Mouse (Mus musculus) thymus, adult 18-20 months (tissue): ENCODE results near the gene Pth2.
A peak's percentile ranks its signal among the peaks of the same experiment; 100 is the strongest.
"Not testable (repeated sequence)": the region's sequence is repeated elsewhere in the genome, so short reads cannot be mapped to it uniquely, and the experiment has no call there.

ENCODE experiments used
- DNase-seq, 2 experiments: peaks; one replicate each; pipeline ENCODE4 v3.0.0; 2022; ENCODE audit warnings: mixed read lengths in 2 of 2

Gene Pth2

GRCm38 (mm10) chr7:45180896-45181477 lies at the start of gene Pth2:
Gene Pth2, plus strand, starts transcription at chr7:45180995.
- DNase-seq = no peak

- DNase-seq = no peak
Observed at GRCm38 (mm10) chr7:45131850-45132249, 48.9 kb upstream of the Pth2 start.

GRCm38 (mm10) chr7:45133446-45134159 lies 47.2 kb upstream of the Pth2 start:
- DNase-seq = no peak

GRCm38 (mm10) chr7:45134544-45135026 lies 46.2 kb upstream of the Pth2 start:
- peak in 1 of 2 experiments; percentile 49 for DNase-seq

GRCm38 (mm10) chr7:45135370-45135769 lies 45.4 kb upstream of the Pth2 start:
- no peak for DNase-seq

GRCm38 (mm10) chr7:45135993-45136567 lies 44.7 kb upstream of the Pth2 start, which contains the start of the genes Gm45713 and Flt3l:
Gene Gm45713, minus strand, starts transcription at chr7:45136231.
Gene Flt3l, minus strand, starts transcription at chr7:45136432.
- peak; percentile 82 to 91 for DNase-seq

- no peak for DNase-seq
Observed at GRCm38 (mm10) chr7:45137171-45138006, 43.4 kb upstream of the Pth2 start.

- DNase-seq = no peak
Observed at GRCm38 (mm10) chr7:45138403-45138802, 42.4 kb upstream of the Pth2 start.

- DNase-seq = no peak
Observed at GRCm38 (mm10) chr7:45139904-45140723, 40.7 kb upstream of the Pth2 start.

GRCm38 (mm10) chr7:45141319-45141718 lies 39.5 kb upstream of the Pth2 start:
- peak in 1 of 2 experiments; percentile 59 for DNase-seq

- DNase-seq = no peak
Observed at GRCm38 (mm10) chr7:45141914-45142313, 38.9 kb upstream of the Pth2 start.

- DNase-seq = no peak
Observed at GRCm38 (mm10) chr7:45144368-45145174, 36.2 kb upstream of the Pth2 start.

- no peak for DNase-seq
Observed at GRCm38 (mm10) chr7:45145460-45145859, 35.3 kb upstream of the Pth2 start.

GRCm38 (mm10) chr7:45147267-45147666 lies 33.5 kb upstream of the Pth2 start:
- DNase-seq = no peak

- no peak for DNase-seq
Observed at GRCm38 (mm10) chr7:45147899-45148298, 32.9 kb upstream of the Pth2 start.

GRCm38 (mm10) chr7:45148534-45149098 lies 32.2 kb upstream of the Pth2 start:
- DNase-seq = no peak

GRCm38 (mm10) chr7:45149545-45149944 lies 31.2 kb upstream of the Pth2 start:
- no peak for DNase-seq

GRCm38 (mm10) chr7:45150321-45150720 lies 30.5 kb upstream of the Pth2 start:
- no peak for DNase-seq

- DNase-seq = no peak
Observed at GRCm38 (mm10) chr7:45151303-45151702, 29.5 kb upstream of the Pth2 start.

- DNase-seq = not testable (repeated sequence)
Observed at GRCm38 (mm10) chr7:45153052-45153451, 27.7 kb upstream of the Pth2 start.

GRCm38 (mm10) chr7:45153586-45153985 lies 27.2 kb upstream of the Pth2 start:
- DNase-seq = no peak
